In the genomic region with DNA sequence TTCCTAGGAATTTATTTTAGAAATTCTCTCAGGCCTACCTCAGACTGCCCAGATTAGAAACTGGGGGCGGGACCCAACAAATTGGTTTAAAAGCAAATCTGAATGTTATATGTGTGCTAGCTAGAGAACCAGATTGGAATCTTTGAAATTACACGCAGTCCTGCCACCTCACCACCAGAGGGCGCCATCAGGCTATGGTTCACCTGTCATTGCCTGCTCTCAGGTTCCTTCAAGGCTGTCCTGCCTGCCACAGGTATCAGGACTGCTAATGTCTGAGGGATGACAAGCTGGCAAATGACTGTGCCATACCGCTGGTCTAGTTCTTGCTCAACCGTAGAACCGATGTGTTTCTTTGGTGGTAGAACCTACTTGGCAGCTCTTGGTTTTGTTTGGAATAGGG, we compare ENCODE assay signal across 10 mouse cellular contexts. TPM values are rescaled to one million over a fixed set of nuclear protein-coding genes. Genes with fewer than 3 reads are reported as not detected.
DNase-seq lines count a peak whose midpoint lies in the region; ATAC-seq and TF ChIP-seq lines count a peak whose summit lies in the region.
"Had no signal": no experiment of that assay in that cellular context is flagged by ENCODE, and none has a peak within 500 bp of the region (broad histone marks: within the 10 kb centered on the region; RNA-seq: fewer than 3 reads in every experiment).

No protein-coding gene starts in this region.

- no peak for TF ChIP-seq POLR2A in cortical plate, adult 2 months (IDR thresholded peaks at IDR 0.05; ENCODE audit: extremely low read depth, insufficient read depth, low read length)

- TF ChIP-seq CTCF in cortical plate, adult 2 months (IDR thresholded peaks at IDR 0.05; ENCODE audit: extremely low read depth, insufficient read depth, low read length) = peak; percentile 95

- no peak overlapping the region for H3K4me2 ChIP-seq in hindbrain, embryonic 13.5 days
- no peak overlapping the region for H3K4me2 ChIP-seq in intestine, embryonic 15.5 days (replicated peaks)
- no peak overlapping the region for H3K4me2 ChIP-seq in limb, embryonic 11.5 days (ENCODE audit: low read depth, severe bottlenecking)
- H3K4me2 ChIP-seq: embryonic facial prominence, embryonic 13.5 days; midbrain, embryonic 12.5 days had no signal

- H3K4me1 ChIP-seq in hindbrain, embryonic 10.5 days (replicated peaks) = peaks cover 14% of the 10 kb centered on the region; the same call in 1 of the 2 replicates
- no peaks in the 10 kb centered on the region for H3K4me1 ChIP-seq in hindbrain, embryonic 13.5 days (replicated peaks)
- no peaks in the 10 kb centered on the region for H3K4me1 ChIP-seq in cortical plate, adult 2 months (ENCODE audit: control insufficient read depth, insufficient read depth, low read length)
- H3K4me1 ChIP-seq in intestine, embryonic 15.5 days (replicated peaks) = no peaks in the 10 kb centered on the region
- H3K4me1 ChIP-seq in limb, embryonic 11.5 days (ENCODE audit: control insufficient read depth, insufficient read depth, low read length) = no peaks in the 10 kb centered on the region
- H3K4me1 ChIP-seq: embryonic facial prominence, embryonic 13.5 days; midbrain, embryonic 12.5 days had no signal

- WGBS in hindbrain, embryonic 10.5 days = 18% methylated on average over 6 of the region's 6 CpGs
- WGBS in hindbrain, embryonic 13.5 days = 15% methylated on average over 6 of the region's 6 CpGs
- 10% methylated on average over 6 of the region's 6 CpGs for whole genome bisulfite sequencing in intestine, embryonic 15.5 days
- 19% methylated on average over 6 of the region's 6 CpGs for WGBS in limb, embryonic 11.5 days

- DNase-seq in hindbrain, embryonic 10.5 days (ENCODE audit: low spot score) = peak; percentile 58
- DNase-seq in adrenal gland, adult 2 months = peak; percentile 54
- DNase-seq in limb, embryonic 11.5 days (ENCODE audit: low spot score) = peak; percentile 84
- DNase-seq in thymus, adult 18-20 months = peak; percentile 13 to 28

- H3K27me3 ChIP-seq in hindbrain, embryonic 10.5 days (ENCODE audit: insufficient read depth, poor library complexity, severe bottlenecking) = no peaks in the 10 kb centered on the region
- no peaks in the 10 kb centered on the region for H3K27me3 ChIP-seq in hindbrain, embryonic 13.5 days
- no peaks in the 10 kb centered on the region for H3K27me3 ChIP-seq in intestine, embryonic 15.5 days (replicated peaks)
- H3K27me3 ChIP-seq in limb, embryonic 11.5 days (ENCODE audit: control insufficient read depth, insufficient read depth, low read length) = no peaks in the 10 kb centered on the region
- H3K27me3 ChIP-seq: embryonic facial prominence, embryonic 13.5 days; midbrain, embryonic 12.5 days had no signal

- no peak overlapping the region for H3K9ac ChIP-seq in hindbrain, embryonic 13.5 days
- no peak overlapping the region for H3K9ac ChIP-seq in intestine, embryonic 15.5 days
- no peak overlapping the region for H3K9ac ChIP-seq in limb, embryonic 11.5 days (ENCODE audit: low read length)
- H3K9ac ChIP-seq: embryonic facial prominence, embryonic 13.5 days; midbrain, embryonic 12.5 days had no signal

- H3K9me3 ChIP-seq in hindbrain, embryonic 10.5 days = no peaks in the 10 kb centered on the region
- no peaks in the 10 kb centered on the region for H3K9me3 ChIP-seq in hindbrain, embryonic 13.5 days
- H3K9me3 ChIP-seq in intestine, embryonic 15.5 days = no peaks in the 10 kb centered on the region
- H3K9me3 ChIP-seq in limb, embryonic 11.5 days (ENCODE audit: control insufficient read depth, low read length) = no peaks in the 10 kb centered on the region
- H3K9me3 ChIP-seq: embryonic facial prominence, embryonic 13.5 days; midbrain, embryonic 12.5 days had no signal

- H3K27ac ChIP-seq in hindbrain, embryonic 10.5 days = no peak overlapping the region
- H3K27ac ChIP-seq in hindbrain, embryonic 13.5 days = no peak overlapping the region
- H3K27ac ChIP-seq in cortical plate, adult 2 months (ENCODE audit: insufficient read depth, low read length) = no peak overlapping the region
- no peak overlapping the region for H3K27ac ChIP-seq in intestine, embryonic 15.5 days
- no peak overlapping the region for H3K27ac ChIP-seq in limb, embryonic 11.5 days (replicated peaks; ENCODE audit: low read depth, low read length)
- H3K27ac ChIP-seq: embryonic facial prominence, embryonic 13.5 days; midbrain, embryonic 12.5 days had no signal

- ATAC-seq in hindbrain, embryonic 13.5 days (ENCODE audit: low FRiP score) = no peak
- ATAC-seq in intestine, embryonic 15.5 days = peak; percentile 49; the same call in 1 of the 2 replicates
- ATAC-seq in limb, embryonic 11.5 days (ENCODE audit: insufficient number of reproducible peaks, low FRiP score, low TSS enrichment, low read depth) = no peak
- ATAC-seq in neutrophil, adult 5-6 weeks (ENCODE audit: extremely low read depth, insufficient number of reproducible peaks, low FRiP score, poor library complexity, severe bottlenecking) = peak; percentile 60; the same call in 1 of the 2 replicates

- H3K4me3 ChIP-seq in hindbrain, embryonic 10.5 days = no peak overlapping the region
- H3K4me3 ChIP-seq in hindbrain, embryonic 13.5 days = no peak overlapping the region
- no peak overlapping the region for H3K4me3 ChIP-seq in cortical plate, adult 2 months (ENCODE audit: insufficient read depth, low read length)
- H3K4me3 ChIP-seq in intestine, embryonic 15.5 days (replicated peaks) = no peak overlapping the region
- no peak overlapping the region for H3K4me3 ChIP-seq in limb, embryonic 11.5 days (ENCODE audit: low read depth, low read length)
- H3K4me3 ChIP-seq: embryonic facial prominence, embryonic 13.5 days; midbrain, embryonic 12.5 days had no signal

- H3K36me3 ChIP-seq in hindbrain, embryonic 10.5 days = no peaks in the 10 kb centered on the region
- no peaks in the 10 kb centered on the region for H3K36me3 ChIP-seq in hindbrain, embryonic 13.5 days
- no peaks in the 10 kb centered on the region for H3K36me3 ChIP-seq in intestine, embryonic 15.5 days
- H3K36me3 ChIP-seq in limb, embryonic 11.5 days (ENCODE audit: control insufficient read depth, insufficient read depth, low read length) = no peaks in the 10 kb centered on the region
- H3K36me3 ChIP-seq: embryonic facial prominence, embryonic 13.5 days; midbrain, embryonic 12.5 days had no signal

RNA-seq across cellular contexts. Expression of a gene that starts 20.1 kb away (rescaled TPM):
- polyA plus RNA-seq in hindbrain, embryonic 10.5 days (2016; fragmentation: Nextera tagmentation; extraction: Ambion mirVana) = 12.9 and 19.8 TPM in 2 replicates
- polyA plus RNA-seq in hindbrain, embryonic 13.5 days (2015; fragmentation: Nextera tagmentation; extraction: Ambion mirVana) = 16.1 and 25.0 TPM in 2 replicates
- total RNA-seq in adrenal gland, adult 2 months (2021) = under 1 TPM in 1 of 2 experiments, not detected in 1; 0.55 TPM
- polyA plus RNA-seq in adrenal gland, adult 2 months (2012; rRNA removed) = 0.44 and 0.45 TPM in 2 replicates
- polyA plus RNA-seq in cortical plate, adult 2 months (2012; rRNA removed) = 11.9 and 12.7 TPM in 2 replicates
- 0.43 and 0.64 TPM in 2 replicates for polyA plus RNA-seq in intestine, embryonic 15.5 days (2015; fragmentation: Nextera tagmentation; extraction: Ambion mirVana)
- polyA plus RNA-seq in limb, embryonic 11.5 days (2014; fragmentation: Nextera tagmentation; extraction: Ambion mirVana) = 0.55 and 0.67 TPM in 2 replicates
- total RNA-seq in neutrophil, adult 5-6 weeks (2017) = not detected in 2 replicates

RNA-seq across cellular contexts. Expression of a gene that starts 53.3 kb away (rescaled TPM):
- polyA plus RNA-seq in hindbrain, embryonic 10.5 days (2016; fragmentation: Nextera tagmentation; extraction: Ambion mirVana) = 33.0 and 35.7 TPM in 2 replicates
- polyA plus RNA-seq in hindbrain, embryonic 13.5 days (2015; fragmentation: Nextera tagmentation; extraction: Ambion mirVana) = 38.3 and 39.9 TPM in 2 replicates
- 10 to 100 TPM; 14.8 to 14.9 TPM for total RNA-seq in adrenal gland, adult 2 months (2021)
- polyA plus RNA-seq in adrenal gland, adult 2 months (2012; rRNA removed) = 8.4 and 11.2 TPM in 2 replicates
- polyA plus RNA-seq in cortical plate, adult 2 months (2012; rRNA removed) = 22.7 and 22.8 TPM in 2 replicates
- polyA plus RNA-seq in intestine, embryonic 15.5 days (2015; fragmentation: Nextera tagmentation; extraction: Ambion mirVana) = 19.0 and 20.7 TPM in 2 replicates
- 30.3 and 30.9 TPM in 2 replicates for polyA plus RNA-seq in limb, embryonic 11.5 days (2014; fragmentation: Nextera tagmentation; extraction: Ambion mirVana)
- total RNA-seq in neutrophil, adult 5-6 weeks (2017) = 15.5 and 16.6 TPM in 2 replicates

Comparison
In these comparisons a context has a peak if more than half of its experiments do, and no peak if none do; other contexts are left out.
1. DNase-seq: peak in every context shown above with its lines; median percentile 84 in limb, embryonic 11.5 days; 58 in hindbrain, embryonic 10.5 days; 54 in adrenal gland, adult 2 months; 20 in thymus, adult 18-20 months.
2. ATAC-seq: peak in intestine, embryonic 15.5 days (single experiment) and neutrophil, adult 5-6 weeks (single experiment); none in hindbrain, embryonic 13.5 days (single experiment) and limb, embryonic 11.5 days (single experiment).